In the genomic region with DNA sequence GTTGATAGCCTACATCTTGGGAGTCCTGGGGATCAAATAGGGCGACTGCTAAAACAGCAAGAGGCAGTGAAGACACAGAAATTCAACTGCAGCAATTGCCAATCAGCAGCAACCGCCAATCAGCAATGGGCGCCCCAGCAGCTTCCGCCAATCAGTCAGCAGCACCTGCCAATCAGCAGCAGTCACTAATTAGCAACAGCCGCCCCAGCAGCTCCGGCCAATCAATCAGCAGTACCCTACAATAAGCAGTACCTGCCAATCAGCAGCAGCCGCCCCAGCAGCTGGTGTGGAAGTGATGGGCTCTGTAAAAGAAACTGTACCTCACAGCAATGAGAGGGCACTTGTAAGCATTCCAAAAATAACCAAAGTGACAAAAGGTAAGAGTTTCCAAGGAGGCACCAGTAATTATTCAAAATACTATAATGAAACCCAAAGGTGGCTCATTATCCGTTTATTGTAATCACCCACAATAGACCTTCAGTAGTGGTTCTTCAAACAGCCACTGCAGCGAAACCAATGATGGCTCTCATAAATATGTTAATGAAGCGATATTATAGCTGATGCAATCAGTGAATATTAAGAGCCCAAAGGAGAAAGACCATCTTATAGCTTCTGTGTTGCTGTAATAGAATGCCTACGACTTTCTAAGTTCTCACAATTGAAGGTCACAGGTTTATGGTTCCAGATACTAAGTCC, we compare ENCODE assay signal across 12 mouse cellular contexts.
A peak's percentile ranks its signal among the peaks of the same experiment; 100 is the strongest.
DNase-seq lines count a peak whose midpoint lies in the region; ATAC-seq and TF ChIP-seq lines count a peak whose summit lies in the region.
"Had no signal": no experiment of that assay in that cellular context is flagged by ENCODE, and none has a peak within 500 bp of the region (broad histone marks: within the 10 kb centered on the region; RNA-seq: fewer than 3 reads in every experiment).

No protein-coding gene starts in this region.

- H3K4me3 ChIP-seq in hindbrain, embryonic 10.5 days: no peak overlapping the region
- H3K4me3 ChIP-seq in midbrain, embryonic 14.5 days (replicated peaks; ENCODE audit: low read depth, low read length): no peak overlapping the region
- H3K4me3 ChIP-seq: heart, embryonic 10.5 days had no signal

- H3K4me1 ChIP-seq in hindbrain, embryonic 10.5 days (replicated peaks): peaks cover 9% of the 10 kb centered on the region
- no peaks in the 10 kb centered on the region for H3K4me1 ChIP-seq in midbrain, embryonic 14.5 days (ENCODE audit: control insufficient read depth, insufficient read depth, low read length)

- H3K9ac ChIP-seq in midbrain, embryonic 14.5 days (replicated peaks; ENCODE audit: low read length): no peak overlapping the region

- H3K4me2 ChIP-seq in midbrain, embryonic 14.5 days (ENCODE audit: low read length): no peak overlapping the region
- H3K4me2 ChIP-seq: liver, embryonic 11.5 days had no signal

- DNase-seq in left cerebral cortex, postnatal 4 days: peak; percentile 29
- DNase-seq in left cerebral cortex, adult 11 months (ENCODE audit: low spot score): no peak
- peak; percentile 87 for DNase-seq in brain, embryonic 14.5 days (ENCODE audit: low read depth)
- peak; percentile 34 for DNase-seq in hindbrain, embryonic 10.5 days (ENCODE audit: low spot score)
- peak; percentile 23 for DNase-seq in midbrain, embryonic 14.5 days
- DNase-seq in lung, postnatal 25 days (ENCODE audit: low spot score): no peak
- DNase-seq: lung, postnatal 36 days; spleen, adult 18-20 months had no signal

- H3K27me3 ChIP-seq in hindbrain, embryonic 10.5 days (ENCODE audit: insufficient read depth, poor library complexity, severe bottlenecking): no peaks in the 10 kb centered on the region
- no peaks in the 10 kb centered on the region for H3K27me3 ChIP-seq in midbrain, embryonic 14.5 days (ENCODE audit: control insufficient read depth, insufficient read depth, low read length)

- intact Hi-C loops in left cerebral cortex, postnatal 4 days (cut with DNase I): no loop called here

- no peak for TF ChIP-seq POLR2A in brain, embryonic 14.5 days (IDR thresholded peaks at IDR 0.05; ENCODE audit: borderline replicate concordance, extremely low read depth, insufficient read depth, insufficient read length, poor library complexity, severe bottlenecking)

- no peaks in the 10 kb centered on the region for H3K36me3 ChIP-seq in hindbrain, embryonic 10.5 days
- H3K36me3 ChIP-seq in midbrain, embryonic 14.5 days (ENCODE audit: control insufficient read depth, insufficient read depth, low read length): no peaks in the 10 kb centered on the region
- H3K36me3 ChIP-seq: heart, embryonic 10.5 days had no signal

- no peak for TF ChIP-seq CTCF in brain, embryonic 14.5 days (IDR thresholded peaks at IDR 0.05; ENCODE audit: borderline replicate concordance, extremely low read depth, insufficient read depth, insufficient read length)

- H3K27ac ChIP-seq in hindbrain, embryonic 10.5 days: no peak overlapping the region
- no peak overlapping the region for H3K27ac ChIP-seq in midbrain, embryonic 14.5 days (replicated peaks; ENCODE audit: low read depth, low read length)
- H3K27ac ChIP-seq: heart, embryonic 10.5 days had no signal

- 68% methylated on average over 11 of the region's 11 CpGs for WGBS in hindbrain, embryonic 10.5 days
- 75% methylated on average over 11 of the region's 11 CpGs for WGBS in midbrain, embryonic 14.5 days

- no peaks in the 10 kb centered on the region for H3K9me3 ChIP-seq in hindbrain, embryonic 10.5 days
- no peaks in the 10 kb centered on the region for H3K9me3 ChIP-seq in midbrain, embryonic 14.5 days (ENCODE audit: control insufficient read depth, low read length)
- H3K9me3 ChIP-seq: heart, embryonic 10.5 days had no signal

- no peak; the same call in 1 of the 2 replicates for ATAC-seq in midbrain, embryonic 14.5 days (ENCODE audit: low FRiP score, low TSS enrichment)
- ATAC-seq in megakaryocyte-erythroid progenitor cell, adult 5-6 weeks (replicated peaks; ENCODE audit: low FRiP score, low TSS enrichment, poor library complexity, severe bottlenecking): no peak
- ATAC-seq: CD4-positive, CD25-positive, alpha-beta regulatory T cell, adult 4 months had no signal

Comparison
In these comparisons a context has a peak if more than half of its experiments do, and no peak if none do; other contexts are left out.
1. DNase-seq: peak in left cerebral cortex, postnatal 4 days (single experiment), brain, embryonic 14.5 days (single experiment), hindbrain, embryonic 10.5 days (single experiment) and midbrain, embryonic 14.5 days (single experiment); none in left cerebral cortex, adult 11 months (single experiment) and lung, postnatal 25 days (single experiment).